Mouse (Mus musculus): Measurements from ENCODE around the gene Mvk. TPM values are rescaled to one million over a fixed set of nuclear protein-coding genes. Genes with fewer than 3 reads are reported as not detected.
A peak's percentile ranks its signal among the peaks of the same experiment; 100 is the strongest.

Gene Mvk
- polyA plus RNA-seq, 1 experiment from 2014 or later, result 58.9 TPM

GRCm38 (mm10) chr5:114461238-114461637 is 17.2 kb downstream of the Mvk start:
- H3K36me3 ChIP-seq, result no peaks in the 10 kb centered on the region
- no peaks in the 10 kb centered on the region for H3K9me3 ChIP-seq
- H3K4me2 ChIP-seq (replicated peaks), result no peak overlapping the region
- no peak overlapping the region for H3K9ac ChIP-seq (replicated peaks)
- peaks cover 36% of the 10 kb centered on the region for H3K27me3 ChIP-seq
- H3K4me1 ChIP-seq, result peaks cover 36% of the 10 kb centered on the region
- H3K4me3 ChIP-seq, result no peak overlapping the region
- WGBS, result 6% methylated on average over 7 of the region's 7 CpGs
- no peak overlapping the region for H3K27ac ChIP-seq (replicated peaks)
- ATAC-seq (ENCODE audit: low FRiP score, low read depth), result peak; percentile 57

GRCm38 (mm10) chr5:114462067-114463040 is 18.3 kb downstream of the Mvk start:
- ATAC-seq (ENCODE audit: low FRiP score, low read depth), result no peak
- H3K4me1 ChIP-seq, result peaks cover 41% of the 10 kb centered on the region

GRCm38 (mm10) chr5:114464561-114464960 is 20.5 kb downstream of the Mvk start:
- Histone ChIP-seq H3K4me2 (replicated peaks) (no peak overlapping the region), H3K27ac (replicated peaks) (no peak overlapping the region), H3K9me3 (no peaks in the 10 kb centered on the region), H3K4me1 (peaks cover 58% of the 10 kb centered on the region), H3K9ac (replicated peaks) (no peak overlapping the region), H3K4me3 (no peak overlapping the region), H3K27me3 (peaks cover 43% of the 10 kb centered on the region), H3K36me3 (no peaks in the 10 kb centered on the region)
- no peak for ATAC-seq (ENCODE audit: low FRiP score, low read depth)
- WGBS, result 87% methylated on average over 2 of the region's 2 CpGs

More at GRCm38 (mm10) chr5:114462067-114463040, 18.3 kb downstream of the Mvk start:
- H3K4me3 ChIP-seq, result no peak overlapping the region
- WGBS, result 84% methylated on average over 24 of the region's 24 CpGs
- H3K36me3 ChIP-seq, result no peaks in the 10 kb centered on the region
- H3K4me2 ChIP-seq (replicated peaks), result no peak overlapping the region
- no peaks in the 10 kb centered on the region for H3K9me3 ChIP-seq
- no peak overlapping the region; the same call in 1 of the 2 replicates for H3K27ac ChIP-seq (replicated peaks)
- peaks cover 36% of the 10 kb centered on the region for H3K27me3 ChIP-seq
- H3K9ac ChIP-seq (replicated peaks), result no peak overlapping the region

- Histone ChIP-seq H3K4me2 (replicated peaks) (no peak overlapping the region), H3K9me3 (no peaks in the 10 kb centered on the region), H3K9ac (replicated peaks) (peak overlapping the region; percentile 28; the same call in 1 of the 2 replicates), H3K27ac (replicated peaks) (no peak overlapping the region), H3K4me3 (no peak overlapping the region), H3K27me3 (peaks cover 45% of the 10 kb centered on the region), H3K4me1 (peaks cover 58% of the 10 kb centered on the region), H3K36me3 (no peaks in the 10 kb centered on the region)
- 34% methylated on average over 7 of the region's 7 CpGs for WGBS
- no peak for ATAC-seq (ENCODE audit: low FRiP score, low read depth)
Measured at GRCm38 (mm10) chr5:114465641-114466040, 21.6 kb downstream of the Mvk start.

- WGBS, result 3% methylated on average over 11 of the region's 11 CpGs
- peak; percentile 64 for ATAC-seq (ENCODE audit: low FRiP score, low read depth)
- peaks cover 46% of the 10 kb centered on the region for H3K4me1 ChIP-seq
- peak overlapping the region; percentile 6; the same call in 1 of the 2 replicates for H3K4me3 ChIP-seq
- H3K9ac ChIP-seq (replicated peaks), result no peak overlapping the region
- 0 out of 2 replicates have a peak, but pooled peaks cover 5% of the 10 kb centered on the region for H3K9me3 ChIP-seq
- H3K36me3 ChIP-seq, result no peaks in the 10 kb centered on the region
- peak overlapping the region; percentile 88 for H3K27ac ChIP-seq (replicated peaks)
- H3K27me3 ChIP-seq, result peaks cover 48% of the 10 kb centered on the region
- peak overlapping the region; percentile 37 for H3K4me2 ChIP-seq (replicated peaks)
Measured at GRCm38 (mm10) chr5:114467019-114467418, 22.9 kb downstream of the Mvk start.

GRCm38 (mm10) chr5:114467430-114467829 is 23.4 kb downstream of the Mvk start:
- Histone ChIP-seq H3K4me1 (peaks cover 42% of the 10 kb centered on the region), H3K27ac (replicated peaks) (peak overlapping the region; percentile 88), H3K4me2 (replicated peaks) (peak overlapping the region; percentile 37), H3K4me3 (peak overlapping the region; percentile 6; the same call in 1 of the 2 replicates), H3K9me3 (0 out of 2 replicates have a peak, but pooled peaks cover 5% of the 10 kb centered on the region), H3K36me3 (no peaks in the 10 kb centered on the region), H3K27me3 (peaks cover 47% of the 10 kb centered on the region), H3K9ac (replicated peaks) (no peak overlapping the region)
- 1% methylated on average over 13 of the region's 13 CpGs for WGBS
- ATAC-seq (ENCODE audit: low FRiP score, low read depth), result peak; percentile 91

- Histone ChIP-seq H3K4me1 (peaks cover 38% of the 10 kb centered on the region), H3K36me3 (no peaks in the 10 kb centered on the region), H3K4me2 (replicated peaks) (peak overlapping the region; percentile 37), H3K27me3 (peaks cover 47% of the 10 kb centered on the region), H3K9me3 (0 out of 2 replicates have a peak, but pooled peaks cover 5% of the 10 kb centered on the region), H3K4me3 (no peak overlapping the region), H3K27ac (replicated peaks) (peak overlapping the region; percentile 88), H3K9ac (replicated peaks) (no peak overlapping the region)
- peak; percentile 1; the same call in 1 of the 2 replicates for ATAC-seq (ENCODE audit: low FRiP score, low read depth)
- 29% methylated on average over 4 of the region's 4 CpGs for WGBS
Measured at GRCm38 (mm10) chr5:114468007-114468406, 23.9 kb downstream of the Mvk start.

GRCm38 (mm10) chr5:114470359-114470758 is 26.3 kb downstream of the Mvk start:
- Histone ChIP-seq H3K36me3 (no peaks in the 10 kb centered on the region), H3K27ac (replicated peaks) (no peak overlapping the region), H3K4me2 (replicated peaks) (no peak overlapping the region), H3K9me3 (0 out of 2 replicates have a peak, but pooled peaks cover 5% of the 10 kb centered on the region), H3K4me1 (peaks cover 52% of the 10 kb centered on the region), H3K4me3 (no peak overlapping the region), H3K9ac (replicated peaks) (no peak overlapping the region), H3K27me3 (peaks cover 58% of the 10 kb centered on the region)
- whole genome bisulfite sequencing, result 85% methylated on average over 3 of the region's 3 CpGs
- no peak for ATAC-seq (ENCODE audit: low FRiP score, low read depth)

GRCm38 (mm10) chr5:114474741-114475491 is 30.8 kb downstream of the Mvk start:
- WGBS, result 56% methylated on average over 35 of the region's 35 CpGs
- Histone ChIP-seq H3K27me3 (peaks cover 65% of the 10 kb centered on the region), H3K4me3 (no peak overlapping the region), H3K4me1 (peaks cover 25% of the 10 kb centered on the region), H3K4me2 (replicated peaks) (no peak overlapping the region), H3K36me3 (no peaks in the 10 kb centered on the region), H3K9ac (replicated peaks) (no peak overlapping the region), H3K9me3 (0 out of 2 replicates have a peak, but pooled peaks cover 5% of the 10 kb centered on the region), H3K27ac (replicated peaks) (no peak overlapping the region)
- ATAC-seq (ENCODE audit: low FRiP score, low read depth), result no peak

GRCm38 (mm10) chr5:114478267-114478666 is 34.2 kb downstream of the Mvk start:
- no peak overlapping the region for H3K4me3 ChIP-seq
- peaks cover 51% of the 10 kb centered on the region for H3K27me3 ChIP-seq
- no peaks in the 10 kb centered on the region for H3K9me3 ChIP-seq
- 71% methylated on average over 12 of the region's 12 CpGs for whole genome bisulfite sequencing
- ATAC-seq (ENCODE audit: low FRiP score, low read depth), result no peak
- peaks cover 36% of the 10 kb centered on the region for H3K4me1 ChIP-seq
- no peak overlapping the region for H3K9ac ChIP-seq (replicated peaks)
- H3K4me2 ChIP-seq (replicated peaks), result no peak overlapping the region
- H3K36me3 ChIP-seq, result no peaks in the 10 kb centered on the region
- H3K27ac ChIP-seq (replicated peaks), result no peak overlapping the region

- Histone ChIP-seq H3K4me1 (peaks cover 16% of the 10 kb centered on the region), H3K4me3 (no peak overlapping the region), H3K27me3 (peaks cover 28% of the 10 kb centered on the region; the same call in 1 of the 2 replicates), H3K4me2 (replicated peaks) (peak overlapping the region; percentile 25; the same call in 1 of the 2 replicates), H3K27ac (replicated peaks) (peak overlapping the region; percentile 27; the same call in 1 of the 2 replicates), H3K9me3 (no peaks in the 10 kb centered on the region), H3K36me3 (no peaks in the 10 kb centered on the region), H3K9ac (replicated peaks) (peak overlapping the region; percentile 32; the same call in 1 of the 2 replicates)
- WGBS, result 7% methylated on average over 14 of the region's 14 CpGs
- no peak for ATAC-seq (ENCODE audit: low FRiP score, low read depth)
Measured at GRCm38 (mm10) chr5:114482587-114483011, 38.5 kb downstream of the Mvk start.
